Mouse (Mus musculus): ENCODE data around the gene Abcb8. TPM values are rescaled to one million over a fixed set of nuclear protein-coding genes. Genes with fewer than 3 reads are reported as not detected.

Gene Abcb8
- polyA plus RNA-seq, 1 experiment from 2014 or later: 30.5 TPM

GRCm38 (mm10) chr5:24384407-24384806 is 9.1 kb upstream of the Abcb8 start:
- Histone ChIP-seq H3K9ac (no peak overlapping the region), H3K4me1 (replicated peaks) (peaks cover 47% of the 10 kb centered on the region), H3K27me3 (peaks cover 52% of the 10 kb centered on the region), H3K36me3 (no peaks in the 10 kb centered on the region), H3K4me2 (peak overlapping the region; percentile 75; the same call in 1 of the 2 replicates), H3K9me3 (replicated peaks) (no peaks in the 10 kb centered on the region), H3K4me3 (replicated peaks) (no peak overlapping the region), H3K27ac (no peak overlapping the region)
- DNase-seq (no peak), ATAC-seq (ENCODE audit: low read depth) (no peak)
- WGBS (ENCODE audit: insufficient replicate concordance): 22% methylated on average over 6 of the region's 6 CpGs

- H3K4me3 ChIP-seq (replicated peaks): no peak overlapping the region
- no peak overlapping the region for H3K4me2 ChIP-seq
- no peak overlapping the region for H3K27ac ChIP-seq
- H3K36me3 ChIP-seq: no peaks in the 10 kb centered on the region
- H3K9ac ChIP-seq: no peak overlapping the region
- no peaks in the 10 kb centered on the region for H3K9me3 ChIP-seq (replicated peaks)
- 73% methylated on average over 5 of the region's 5 CpGs for WGBS (ENCODE audit: insufficient replicate concordance)
- H3K4me1 ChIP-seq (replicated peaks): peaks cover 53% of the 10 kb centered on the region
- H3K27me3 ChIP-seq: peaks cover 52% of the 10 kb centered on the region
- ATAC-seq (ENCODE audit: low read depth): no peak
- no peak for DNase-seq
These were observed 8.1 kb upstream of the Abcb8 start for GRCm38 (mm10) chr5:24385374-24385773.

GRCm38 (mm10) chr5:24385887-24386550 is 7.4 kb upstream of the Abcb8 start:
- no peak for ATAC-seq (ENCODE audit: low read depth)
- DNase-seq: no peak
- Histone ChIP-seq H3K36me3 (no peaks in the 10 kb centered on the region), H3K27me3 (peaks cover 47% of the 10 kb centered on the region), H3K4me2 (no peak overlapping the region), H3K27ac (no peak overlapping the region), H3K9me3 (replicated peaks) (no peaks in the 10 kb centered on the region), H3K9ac (no peak overlapping the region), H3K4me3 (replicated peaks) (no peak overlapping the region), H3K4me1 (replicated peaks) (peaks cover 53% of the 10 kb centered on the region)
- WGBS (ENCODE audit: insufficient replicate concordance): 71% methylated on average over 10 of the region's 10 CpGs

GRCm38 (mm10) chr5:24387264-24388241 is 5.9 kb upstream of the Abcb8 start:
- peaks cover 47% of the 10 kb centered on the region for H3K27me3 ChIP-seq
- H3K4me1 ChIP-seq (replicated peaks): peaks cover 53% of the 10 kb centered on the region
- H3K9ac ChIP-seq: peak overlapping the region; percentile 51
- peak overlapping the region; percentile 51 for H3K4me3 ChIP-seq (replicated peaks)
- DNase-seq: no peak
- no peaks in the 10 kb centered on the region for H3K9me3 ChIP-seq (replicated peaks)
- H3K4me2 ChIP-seq: peak overlapping the region; percentile 73
- no peaks in the 10 kb centered on the region for H3K36me3 ChIP-seq
- ATAC-seq (ENCODE audit: low read depth): no peak
- no peak overlapping the region for H3K27ac ChIP-seq
- WGBS (ENCODE audit: insufficient replicate concordance): 2% methylated on average over 73 of the region's 73 CpGs

GRCm38 (mm10) chr5:24388246-24388915 is 5.1 kb upstream of the Abcb8 start:
- Histone ChIP-seq H3K36me3 (no peaks in the 10 kb centered on the region), H3K27ac (no peak overlapping the region), H3K4me3 (replicated peaks) (peak overlapping the region; percentile 51), H3K4me2 (peak overlapping the region; percentile 73), H3K4me1 (replicated peaks) (peaks cover 54% of the 10 kb centered on the region), H3K27me3 (peaks cover 47% of the 10 kb centered on the region), H3K9ac (peak overlapping the region; percentile 51), H3K9me3 (replicated peaks) (no peaks in the 10 kb centered on the region)
- WGBS (ENCODE audit: insufficient replicate concordance): 24% methylated on average over 26 of the region's 26 CpGs
- ATAC-seq (ENCODE audit: low read depth): no peak
- no peak for DNase-seq

GRCm38 (mm10) chr5:24389011-24389657 is 4.3 kb upstream of the Abcb8 start:
- ATAC-seq (ENCODE audit: low read depth) (no peak), DNase-seq (no peak)
- Histone ChIP-seq H3K36me3 (no peaks in the 10 kb centered on the region), H3K4me2 (no peak overlapping the region), H3K27ac (no peak overlapping the region; the same call in 1 of the 2 replicates), H3K4me3 (replicated peaks) (no peak overlapping the region), H3K9me3 (replicated peaks) (no peaks in the 10 kb centered on the region), H3K4me1 (replicated peaks) (peaks cover 53% of the 10 kb centered on the region), H3K27me3 (peaks cover 47% of the 10 kb centered on the region), H3K9ac (no peak overlapping the region)
- 37% methylated on average over 7 of the region's 7 CpGs for WGBS (ENCODE audit: insufficient replicate concordance)

GRCm38 (mm10) chr5:24389658-24390020 is 3.8 kb upstream of the Abcb8 start:
- H3K36me3 ChIP-seq: no peaks in the 10 kb centered on the region
- H3K4me2 ChIP-seq: no peak overlapping the region
- ATAC-seq (ENCODE audit: low read depth) (no peak), DNase-seq (no peak)
- H3K27me3 ChIP-seq: peaks cover 47% of the 10 kb centered on the region
- H3K27ac ChIP-seq: peak overlapping the region; percentile 8; the same call in 1 of the 2 replicates
- no peak overlapping the region for H3K4me3 ChIP-seq (replicated peaks)
- WGBS (ENCODE audit: insufficient replicate concordance): 62% methylated on average over 4 of the region's 4 CpGs
- no peak overlapping the region for H3K9ac ChIP-seq
- peaks cover 49% of the 10 kb centered on the region for H3K4me1 ChIP-seq (replicated peaks)
- H3K9me3 ChIP-seq (replicated peaks): no peaks in the 10 kb centered on the region

- Histone ChIP-seq H3K9ac (no peak within 1 kb of the TSS), H3K4me2 (peak within 1 kb of the TSS; percentile 74; the same call in 1 of the 2 replicates), H3K27me3 (peaks cover 29% of the 10 kb centered on the region), H3K4me1 (replicated peaks) (peaks cover 52% of the 10 kb centered on the region), H3K27ac (no peak within 1 kb of the TSS), H3K9me3 (replicated peaks) (no peaks in the 10 kb centered on the region), H3K4me3 (replicated peaks) (no peak within 1 kb of the TSS), H3K36me3 (peaks cover 3% of the 10 kb centered on the region; the same call in 1 of the 2 replicates)
- no peak for DNase-seq
- WGBS (ENCODE audit: insufficient replicate concordance): 78% methylated on average over 7 of the region's 7 CpGs
- ATAC-seq (ENCODE audit: low read depth): no peak
These were observed 1.6 kb upstream of the Abcb8 start, which contains the start of gene Atg9b for GRCm38 (mm10) chr5:24391864-24392263. TSS of gene Atg9b (minus strand) at chr5:24392143.

GRCm38 (mm10) chr5:24392724-24393123 is 739 bp upstream of the Abcb8 start:
- Histone ChIP-seq H3K36me3 (peaks cover 3% of the 10 kb centered on the region; the same call in 1 of the 2 replicates), H3K27ac (no peak overlapping the region), H3K4me1 (replicated peaks) (peaks cover 44% of the 10 kb centered on the region), H3K4me3 (replicated peaks) (no peak overlapping the region), H3K9ac (no peak overlapping the region), H3K9me3 (replicated peaks) (no peaks in the 10 kb centered on the region), H3K4me2 (peak overlapping the region; percentile 74; the same call in 1 of the 2 replicates), H3K27me3 (peaks cover 20% of the 10 kb centered on the region)
- 66% methylated on average over 7 of the region's 7 CpGs for WGBS (ENCODE audit: insufficient replicate concordance)
- no peak for ATAC-seq (ENCODE audit: low read depth)
- no peak for DNase-seq

- Histone ChIP-seq H3K4me2 (peak overlapping the region; percentile 74), H3K9ac (peak overlapping the region; percentile 72), H3K4me1 (replicated peaks) (peaks cover 33% of the 10 kb centered on the region), H3K9me3 (replicated peaks) (no peaks in the 10 kb centered on the region), H3K27me3 (peaks cover 5% of the 10 kb centered on the region; the same call in 1 of the 2 replicates), H3K27ac (peak overlapping the region; percentile 81), H3K4me3 (replicated peaks) (peak overlapping the region; percentile 70), H3K36me3 (peaks cover 3% of the 10 kb centered on the region; the same call in 1 of the 2 replicates)
- peak; percentile 92 for DNase-seq
- ATAC-seq (ENCODE audit: low read depth): peak; percentile 95
- WGBS (ENCODE audit: insufficient replicate concordance): 1% methylated on average over 36 of the region's 36 CpGs
These were observed 867 bp downstream of the Abcb8 start for GRCm38 (mm10) chr5:24394165-24394894.

All from liver, embryonic 13.5 days (tissue).